Mouse (Mus musculus) testis, adult 2 months (tissue): ENCODE measurements around the gene Klf5.

Experiments
- CTCF ChIP-seq: fragments of 200-500 bp; IDR thresholded peaks from 2 replicates; pipeline ENCODE4 v1.5.1; 2012; ENCODE audit warnings: low read depth, mild to moderate bottlenecking, inconsistent platforms, low read length, moderate library complexity; ENCODE audit not compliant: control insufficient read depth, insufficient read depth, insufficient replicate concordance
- POLR2A ChIP-seq: fragments of 200-500 bp; IDR thresholded peaks from 2 replicates; pipeline ENCODE4 v1.6.1; 2012; ENCODE audit warnings: low read depth, mild to moderate bottlenecking, inconsistent platforms, low read length, moderate library complexity; ENCODE audit not compliant: control insufficient read depth

- no peak for TF ChIP-seq POLR2A
- no peak for TF ChIP-seq CTCF
Observed at GRCm38 (mm10) chr14:99280399-99280798, 18.1 kb upstream of the Klf5 start.
